Mouse (Mus musculus) limb, embryonic 10.5 days (tissue): Measurements from ENCODE around the gene Fam136a. TPM values are rescaled to one million over a fixed set of nuclear protein-coding genes. Genes with fewer than 3 reads are reported as not detected.

Experiments used
- DNase-seq: peaks from one replicate; pipeline ENCODE4 v3.0.0-alpha.2; 2017; ENCODE audit warnings: low spot score
- H3K27ac ChIP-seq: fragments of 300-500 bp; sonication (generic); 2 replicates; pipeline ENCODE4 v1.5.1; 2016; ENCODE audit warnings: mild to moderate bottlenecking
- H3K27me3 ChIP-seq: fragments of 300-500 bp; sonication (generic); 2 replicates; pipeline ENCODE4 v1.6.1; 2016; ENCODE audit warnings: low read depth, mild to moderate bottlenecking; ENCODE audit not compliant: poor library complexity, severe bottlenecking
- H3K36me3 ChIP-seq: fragments of 300-500 bp; sonication (generic); 2 replicates; pipeline ENCODE4 v1.6.1; 2016; ENCODE audit warnings: mild to moderate bottlenecking, moderate library complexity
- H3K4me1 ChIP-seq: fragments of 300-500 bp; sonication (generic); 2 replicates; pipeline ENCODE4 v1.6.1; 2016
- H3K4me3 ChIP-seq: fragments of 300-500 bp; sonication (generic); 2 replicates; pipeline ENCODE4 v1.5.1; 2016; ENCODE audit warnings: mild to moderate bottlenecking, moderate library complexity
- H3K9me3 ChIP-seq: fragments of 300-500 bp; sonication (generic); replicated peaks from 2 replicates; pipeline ENCODE4 v1.6.1; 2016; ENCODE audit warnings: mild to moderate bottlenecking
- WGBS: fragments of 180-500 bp; shearing (Covaris S2); methylation state at CpG from one replicate; pipeline ENCODE4 v1.1.7; 2016; 5-methylcytosine and 5-hydroxymethylcytosine counted together
- polyA plus RNA-seq: library from polyadenylated mRNA; unstranded; fragments of >200 nt; fragmentation: Nextera tagmentation; extraction: Ambion mirVana; gene quantifications from 2 replicates; pipeline ENCODE4 v1.2.1, GENCODE M21; 2016

Gene Fam136a
- polyA plus RNA-seq, 1 experiment from 2014 or later = 189 TPM

DNA sequence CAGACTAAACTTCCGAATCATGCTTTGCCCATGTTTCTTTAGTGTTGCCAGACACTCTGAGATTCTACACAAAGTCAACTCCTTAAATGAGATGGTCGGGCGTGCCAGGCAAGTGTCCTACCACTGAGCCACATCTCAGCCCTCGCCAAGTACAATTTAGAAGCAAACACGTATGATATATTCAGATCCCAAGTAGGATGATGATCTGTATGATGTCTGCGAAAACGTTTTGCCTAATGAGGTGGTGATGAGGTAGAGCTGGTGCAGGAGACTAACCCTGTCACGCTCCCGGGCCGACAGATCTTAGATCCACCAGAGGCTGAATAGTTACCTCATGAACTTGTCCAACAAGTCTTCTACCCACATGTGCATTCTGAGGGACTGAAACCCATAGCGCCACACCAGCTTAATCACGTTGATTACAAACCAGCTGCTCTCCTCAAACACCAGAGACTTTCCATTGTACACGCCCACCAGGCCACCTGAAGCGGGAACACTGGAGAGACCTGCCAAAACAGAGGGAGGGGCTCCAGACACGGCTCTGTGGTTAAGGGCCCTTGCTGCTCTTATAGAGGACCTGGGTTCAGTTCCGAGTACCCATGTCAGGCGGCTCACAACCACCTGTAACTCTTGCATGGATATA lies 28.8 kb downstream of the Fam136a start:
- Histone ChIP-seq H3K27ac (no peak overlapping the region), H3K9me3 (no peaks in the 10 kb centered on the region), H3K4me3 (no peak overlapping the region), H3K27me3 (no peaks in the 10 kb centered on the region), H3K4me1 (peaks cover 27% of the 10 kb centered on the region), H3K36me3 (peaks cover 50% of the 10 kb centered on the region)
- DNase-seq = no peak
- WGBS = 93% methylated on average over 17 of the region's 17 CpGs

DNA sequence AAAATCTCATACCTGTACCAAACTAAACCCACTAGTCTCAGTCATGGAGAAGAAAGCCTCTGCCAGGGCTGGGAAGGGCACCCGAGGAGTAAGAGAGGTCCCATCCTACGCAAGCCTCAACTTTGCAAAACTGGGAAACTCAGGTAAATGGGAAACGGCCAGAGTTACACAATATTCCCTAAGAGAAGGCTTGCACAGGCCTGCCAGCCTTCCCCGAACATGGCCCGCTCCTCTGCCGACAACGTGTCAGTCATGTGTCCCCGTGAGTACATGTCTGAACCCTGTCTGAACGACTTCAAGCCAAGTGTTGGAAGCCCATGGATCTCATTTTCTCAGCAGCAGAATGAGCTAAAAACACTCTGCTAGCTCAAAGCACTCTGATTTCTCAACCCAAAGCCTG lies 29.6 kb downstream of the Fam136a start:
- Histone ChIP-seq H3K4me3 (no peak overlapping the region), H3K4me1 (peaks cover 27% of the 10 kb centered on the region), H3K27me3 (no peaks in the 10 kb centered on the region), H3K9me3 (no peaks in the 10 kb centered on the region), H3K27ac (no peak overlapping the region), H3K36me3 (peaks cover 43% of the 10 kb centered on the region)
- no peak for DNase-seq
- WGBS = 96% methylated on average over 9 of the region's 9 CpGs

DNA sequence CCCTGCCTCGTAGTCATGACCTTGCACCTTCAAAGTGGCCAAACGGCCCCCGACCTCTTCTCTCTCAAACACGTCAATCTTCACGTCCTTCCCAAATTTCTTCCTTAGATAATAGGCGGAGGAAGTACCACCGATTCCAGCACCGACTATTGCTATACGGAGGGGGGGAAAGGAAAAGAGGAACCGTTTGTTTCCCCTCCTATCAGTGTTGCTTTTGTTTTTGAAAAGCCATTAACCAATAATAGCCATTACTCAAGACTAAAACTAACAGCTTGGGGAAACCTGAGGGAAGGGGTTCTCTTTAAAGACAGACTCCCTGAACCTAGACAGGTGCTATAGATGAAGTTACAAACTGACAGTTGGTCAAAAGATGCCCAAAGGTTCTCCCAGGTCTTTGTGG lies 30.5 kb downstream of the Fam136a start:
- Histone ChIP-seq H3K36me3 (peaks cover 33% of the 10 kb centered on the region), H3K4me1 (peaks cover 30% of the 10 kb centered on the region), H3K4me3 (peak overlapping the region; percentile 92), H3K9me3 (no peaks in the 10 kb centered on the region), H3K27me3 (no peaks in the 10 kb centered on the region), H3K27ac (peak overlapping the region; percentile 91)
- DNase-seq = no peak
- WGBS = 45% methylated on average over 10 of the region's 10 CpGs

DNA sequence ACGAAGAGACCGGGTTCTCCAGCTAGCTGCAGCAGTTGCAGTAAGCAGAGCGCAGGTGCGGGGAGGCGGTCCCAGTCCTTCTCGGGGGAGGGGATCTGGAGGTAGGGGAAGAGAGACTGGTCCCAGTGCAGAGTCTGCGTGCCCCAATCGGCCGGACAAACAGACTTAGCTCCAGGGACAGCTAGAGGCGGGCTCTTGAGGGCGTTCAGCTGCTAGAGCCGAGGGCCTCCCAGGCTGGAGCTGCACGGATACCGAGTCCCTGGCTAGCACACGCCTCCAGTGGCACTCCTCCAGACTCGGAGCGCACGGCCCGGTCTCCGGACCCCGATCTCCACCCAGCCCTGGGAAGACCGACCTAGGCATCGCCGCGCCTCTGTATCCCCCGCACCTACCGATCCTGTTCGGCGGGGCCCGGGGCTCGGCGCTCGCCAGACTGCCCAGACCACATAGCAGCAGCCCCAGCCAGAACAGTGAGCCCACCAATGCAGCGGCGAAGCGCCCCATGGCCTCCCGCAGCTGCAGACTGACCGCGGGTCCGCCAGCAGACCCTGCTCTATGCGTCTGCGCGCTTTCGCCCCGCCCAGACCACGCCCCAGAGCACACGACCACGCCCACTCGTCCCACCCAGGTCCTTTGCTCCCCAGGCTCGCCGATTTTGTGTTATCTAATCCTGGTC lies 31.3 kb downstream of the Fam136a start, which contains the start of gene Pcyox1:
Gene Pcyox1 (minus strand): TSS at position 574 of the 676 bp plus-strand sequence.
- WGBS = under 1% methylated on average over 51 of the region's 51 CpGs
- DNase-seq = peak; percentile 92
- Histone ChIP-seq H3K4me1 (peaks cover 30% of the 10 kb centered on the region), H3K27me3 (no peaks in the 10 kb centered on the region), H3K27ac (peak within 1 kb of the TSS; percentile 91), H3K36me3 (peaks cover 26% of the 10 kb centered on the region), H3K4me3 (peak within 1 kb of the TSS; percentile 92), H3K9me3 (no peaks in the 10 kb centered on the region)

DNA sequence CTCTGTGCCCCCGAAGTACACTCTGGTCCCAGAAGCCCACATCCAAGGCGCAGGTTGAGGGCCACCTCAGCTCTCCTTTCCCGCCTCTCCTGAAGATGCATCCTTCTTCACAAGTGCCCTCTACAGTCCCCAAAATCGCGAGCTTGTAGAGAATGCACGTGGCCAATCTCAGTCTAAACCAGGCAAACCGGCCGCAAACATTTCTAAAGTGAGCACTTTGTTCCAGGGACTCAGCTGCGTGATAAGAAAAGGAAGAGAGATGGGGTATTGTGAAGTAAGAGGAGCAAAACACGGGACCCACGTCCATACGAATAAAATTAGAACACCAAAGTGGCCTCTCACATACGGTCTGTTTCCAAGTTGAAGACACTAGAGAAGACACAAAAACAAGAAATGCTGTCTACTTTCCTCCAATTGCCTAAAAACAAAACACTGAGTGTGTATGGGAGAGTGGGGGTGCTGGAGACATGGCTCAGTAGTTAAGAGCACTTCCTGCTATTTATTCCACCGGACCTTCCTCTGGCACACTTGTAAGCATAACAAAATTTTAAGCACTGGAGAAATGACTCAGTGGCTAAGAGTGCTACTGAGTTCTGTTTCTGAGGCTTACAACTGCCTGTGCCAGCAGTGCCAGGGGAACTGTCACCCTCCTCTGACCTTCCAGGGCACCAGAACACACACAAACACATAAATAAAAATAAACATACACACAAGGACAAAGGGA lies 32.0 kb downstream of the Fam136a start:
- Histone ChIP-seq H3K4me1 (peaks cover 30% of the 10 kb centered on the region), H3K27ac (peak overlapping the region; percentile 91), H3K9me3 (no peaks in the 10 kb centered on the region), H3K36me3 (peaks cover 19% of the 10 kb centered on the region), H3K4me3 (peak overlapping the region; percentile 92), H3K27me3 (no peaks in the 10 kb centered on the region)
- DNase-seq = no peak
- WGBS = 9% methylated on average over 14 of the region's 14 CpGs

DNA sequence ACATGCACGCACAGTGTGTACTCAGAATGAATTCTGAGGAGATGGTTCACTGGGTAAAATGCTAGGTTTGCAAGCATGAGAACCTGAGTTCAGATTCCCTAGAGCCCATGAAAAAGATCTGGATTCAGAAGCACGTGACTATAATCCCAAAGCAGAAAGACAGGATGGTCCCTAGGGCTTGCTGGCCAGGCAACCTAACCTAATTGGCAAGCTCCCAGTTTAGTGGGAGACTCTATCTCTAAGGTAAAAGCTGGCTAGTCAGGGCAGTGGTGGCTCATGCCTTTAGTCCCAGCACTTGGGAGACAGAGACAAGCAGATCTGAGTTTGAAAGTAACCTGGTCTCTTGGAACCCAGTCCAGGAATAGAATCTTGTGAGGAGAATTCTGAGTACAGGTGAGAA lies 33.5 kb downstream of the Fam136a start:
- no peak overlapping the region for H3K27ac ChIP-seq
- no peak for DNase-seq
- H3K4me3 ChIP-seq = no peak overlapping the region
- 85% methylated on average over 2 of the region's 2 CpGs for WGBS
- no peaks in the 10 kb centered on the region for H3K9me3 ChIP-seq
- H3K36me3 ChIP-seq = peaks cover 5% of the 10 kb centered on the region; the same call in 1 of the 2 replicates
- H3K4me1 ChIP-seq = peaks cover 30% of the 10 kb centered on the region
- H3K27me3 ChIP-seq = no peaks in the 10 kb centered on the region

DNA sequence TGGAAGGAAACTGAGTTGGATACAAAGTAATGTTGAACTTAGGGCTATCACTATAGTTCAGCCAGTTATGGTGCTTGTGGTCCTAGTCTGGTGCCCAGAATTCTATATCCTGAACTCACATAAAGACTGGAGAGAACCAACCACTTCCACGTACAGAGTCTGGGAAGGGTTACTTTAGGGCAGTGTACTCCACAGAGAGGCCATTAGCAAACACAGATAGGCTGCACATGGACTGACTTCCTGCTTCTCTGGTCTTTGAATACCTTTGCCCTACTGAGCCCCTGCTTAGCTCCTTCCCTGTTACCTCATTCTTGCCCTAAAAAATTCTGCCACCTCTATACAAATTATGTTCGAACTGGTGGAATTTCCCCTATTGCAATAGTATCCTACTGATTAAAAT lies 34.5 kb downstream of the Fam136a start:
- Histone ChIP-seq H3K27me3 (no peaks in the 10 kb centered on the region), H3K27ac (no peak overlapping the region), H3K4me3 (no peak overlapping the region), H3K36me3 (no peaks in the 10 kb centered on the region), H3K4me1 (peaks cover 27% of the 10 kb centered on the region), H3K9me3 (no peaks in the 10 kb centered on the region)
- 86% methylated on average over 2 of the region's 2 CpGs for WGBS
- no peak for DNase-seq

DNA sequence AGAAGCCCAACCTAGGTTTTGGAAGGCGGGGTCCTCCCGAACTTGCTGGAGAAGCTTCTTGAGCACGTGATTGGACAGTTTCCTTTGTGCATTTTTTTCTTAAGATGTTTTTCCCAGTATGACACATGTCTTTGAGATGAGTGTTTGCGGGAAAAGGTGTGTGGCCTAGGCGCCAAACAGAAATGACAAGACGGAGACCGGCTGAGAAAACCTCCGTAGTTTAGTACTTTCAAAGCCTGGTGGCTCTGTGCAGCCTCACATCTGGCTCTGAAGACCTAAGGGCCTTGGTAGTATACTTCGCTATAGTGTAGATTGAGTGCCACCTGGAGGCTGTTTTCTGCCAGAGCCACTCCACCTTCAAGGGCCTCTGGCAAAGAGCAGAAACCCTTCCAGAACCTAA lies 35.5 kb downstream of the Fam136a start:
- 8% methylated on average over 9 of the region's 9 CpGs for WGBS

DNA sequence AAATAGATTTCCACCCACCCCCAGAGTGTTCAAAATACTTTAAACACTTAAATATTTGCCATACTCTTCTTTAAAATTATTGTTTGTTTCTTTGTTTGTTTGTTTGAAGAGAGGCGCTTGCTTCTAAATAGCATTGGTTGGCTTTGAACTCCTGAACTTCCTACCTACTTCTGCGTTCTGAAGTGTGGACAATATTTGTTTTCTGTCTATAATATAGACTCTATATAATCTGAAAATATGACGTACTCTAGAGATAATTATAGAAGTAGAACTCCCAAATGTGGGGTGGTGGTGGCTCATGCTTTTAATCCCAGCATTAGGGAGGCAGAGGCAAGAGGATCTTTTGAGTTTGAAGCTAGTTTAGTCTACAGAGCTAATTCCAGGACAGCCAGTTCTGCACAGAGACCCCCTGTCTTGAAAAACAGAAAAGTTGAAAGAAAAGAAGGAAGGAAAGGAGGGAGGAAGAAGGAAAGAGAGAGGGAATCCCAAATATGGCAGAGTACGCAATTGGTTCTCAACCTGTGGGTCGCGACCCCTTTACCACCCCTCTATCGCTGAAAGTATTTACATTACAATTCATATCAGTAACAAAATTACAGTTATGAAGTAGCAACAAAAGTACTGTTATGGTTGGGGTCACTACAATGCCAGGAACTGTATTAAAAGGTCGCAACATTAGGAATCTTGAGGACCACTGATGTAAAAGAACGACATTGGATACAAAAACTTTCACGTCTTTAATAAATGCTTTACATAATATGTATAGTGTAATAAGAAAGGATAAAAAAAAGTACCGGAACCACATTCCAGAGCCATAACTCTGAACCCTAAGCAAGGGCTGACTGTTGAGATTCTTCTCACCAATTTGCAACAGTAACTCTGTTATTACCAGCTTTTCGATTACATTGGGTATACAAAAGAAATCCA lies 37.5 kb downstream of the Fam136a start:
- peak overlapping the region; percentile 92 for H3K4me3 ChIP-seq
- DNase-seq = peak; percentile 36
- no peaks in the 10 kb centered on the region for H3K27me3 ChIP-seq
- peaks cover 11% of the 10 kb centered on the region; the same call in 1 of the 2 replicates for H3K4me1 ChIP-seq
- no peaks in the 10 kb centered on the region for H3K9me3 ChIP-seq
- WGBS = 40% methylated on average over 12 of the region's 12 CpGs
- peaks cover 17% of the 10 kb centered on the region for H3K36me3 ChIP-seq
- H3K27ac ChIP-seq = peak overlapping the region; percentile 100

More for the DNA sequence above, 35.5 kb downstream of the Fam136a start:
- DNase-seq = peak; percentile 75
- Histone ChIP-seq H3K27ac (peak overlapping the region; percentile 44; the same call in 1 of the 2 replicates), H3K27me3 (no peaks in the 10 kb centered on the region), H3K9me3 (no peaks in the 10 kb centered on the region), H3K4me1 (peaks cover 17% of the 10 kb centered on the region), H3K4me3 (peak overlapping the region; percentile 40), H3K36me3 (no peaks in the 10 kb centered on the region)

DNA sequence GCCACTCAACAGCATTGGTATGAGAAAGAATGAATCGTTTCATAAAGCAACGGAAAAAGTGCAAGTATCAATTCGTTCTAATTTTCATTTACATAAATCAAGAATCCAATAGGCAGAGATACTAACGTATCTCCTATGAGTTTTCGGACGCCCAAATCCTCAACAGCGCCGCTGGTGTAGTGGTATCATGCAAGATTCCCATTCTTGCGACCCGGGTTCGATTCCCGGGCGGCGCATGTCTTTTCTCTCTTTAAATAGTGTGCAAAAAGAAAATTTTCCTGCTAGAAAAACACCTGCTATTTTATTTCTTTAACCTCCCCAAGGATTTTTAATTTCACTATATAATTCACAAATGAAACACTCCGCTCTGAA lies 38.3 kb downstream of the Fam136a start:
- Histone ChIP-seq H3K4me1 (peaks cover 11% of the 10 kb centered on the region; the same call in 1 of the 2 replicates), H3K36me3 (peaks cover 25% of the 10 kb centered on the region), H3K4me3 (peak overlapping the region; percentile 92), H3K9me3 (no peaks in the 10 kb centered on the region), H3K27ac (peak overlapping the region; percentile 100), H3K27me3 (no peaks in the 10 kb centered on the region)
- DNase-seq = peak; percentile 85
- WGBS = under 1% methylated on average over 15 of the region's 15 CpGs

DNA sequence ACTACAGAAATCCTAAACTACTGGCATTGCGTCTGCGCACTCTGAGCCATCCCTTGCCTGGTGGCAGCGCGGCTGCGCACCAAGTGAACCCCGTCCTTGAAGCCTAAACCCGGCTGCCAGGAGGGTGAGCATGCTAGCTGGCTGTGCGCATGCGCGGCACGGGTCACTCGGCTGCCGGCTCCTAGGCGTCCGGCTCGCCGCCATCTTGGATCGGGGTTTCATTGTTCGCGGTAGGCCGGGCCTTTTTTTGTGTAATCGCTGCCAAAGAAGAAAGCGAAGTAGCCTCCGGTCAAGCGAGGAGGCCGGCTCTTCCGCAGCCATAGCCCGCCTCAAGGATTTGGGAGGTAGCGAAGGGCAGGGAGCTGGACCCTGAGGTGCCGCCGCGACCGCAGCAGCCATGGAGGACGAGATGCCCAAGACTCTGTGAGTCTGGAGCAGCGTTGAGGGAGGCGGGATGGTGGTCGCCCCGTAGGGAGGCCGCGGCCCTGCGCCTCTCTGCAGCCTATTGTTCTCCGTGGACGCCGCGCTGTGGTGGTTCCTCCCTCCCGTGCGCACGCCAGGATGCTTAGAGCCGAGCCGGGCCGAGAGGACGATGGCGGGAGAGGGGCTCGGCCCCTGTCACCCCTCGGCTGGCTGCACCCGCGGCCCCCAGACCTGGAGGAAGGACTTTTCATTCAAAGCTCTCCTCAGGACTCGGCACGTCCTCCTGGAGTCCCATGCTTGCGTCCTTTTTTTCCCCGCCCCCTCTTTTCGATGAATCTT lies 38.8 kb downstream of the Fam136a start, which contains the start of gene Tia1:
Gene Tia1 (plus strand): TSS at position 120 of the 762 bp plus-strand sequence.
- no peaks in the 10 kb centered on the region for H3K9me3 ChIP-seq
- no peaks in the 10 kb centered on the region for H3K27me3 ChIP-seq
- H3K36me3 ChIP-seq = peaks cover 31% of the 10 kb centered on the region
- peak within 1 kb of the TSS; percentile 92 for H3K4me3 ChIP-seq
- peak; percentile 97 for DNase-seq
- peak within 1 kb of the TSS; percentile 100 for H3K27ac ChIP-seq
- under 1% methylated on average over 60 of the region's 62 CpGs for WGBS
- peaks cover 11% of the 10 kb centered on the region; the same call in 1 of the 2 replicates for H3K4me1 ChIP-seq
